Mouse (Mus musculus) hindbrain, embryonic 14.5 days (tissue): Measurements from ENCODE around the gene Gabbr2. TPM values are rescaled to one million over a fixed set of nuclear protein-coding genes. Genes with fewer than 3 reads are reported as not detected.

ENCODE experiments used
- ATAC-seq: fragments of 200-750 bp; cut with Nextera tagmentation; 2 replicates; pipeline ENCODE4 v1.8.0; 2017; ENCODE audit warnings: moderate number of reproducible peaks, mild to moderate bottlenecking, moderate TSS enrichment, moderate library complexity; ENCODE audit not compliant: low FRiP score
- DNase-seq: peaks from one replicate; pipeline ENCODE4 v3.0.0-alpha.2; 2015; ENCODE audit warnings: low spot score
- H3K27ac ChIP-seq: fragments of 300-500 bp; sonication (generic); 2 replicates; pipeline ENCODE4 v1.5.1; 2014; ENCODE audit warnings: mild to moderate bottlenecking, moderate library complexity
- H3K27me3 ChIP-seq: fragments of 300-500 bp; sonication (generic); 2 replicates; pipeline ENCODE4 v1.6.1; 2014; ENCODE audit warnings: mild to moderate bottlenecking, low read length, mixed read lengths; ENCODE audit not compliant: control insufficient read depth, insufficient read depth
- H3K36me3 ChIP-seq: fragments of 300-500 bp; sonication (generic); replicated peaks from 2 replicates; pipeline ENCODE4 v1.6.1; 2014; ENCODE audit not compliant: control insufficient read depth, insufficient read depth
- H3K4me1 ChIP-seq: fragments of 300-500 bp; sonication (generic); replicated peaks from 2 replicates; pipeline ENCODE4 v1.6.1; 2014; ENCODE audit warnings: antibody characterized with exemption, low read length, mixed read lengths; ENCODE audit not compliant: control insufficient read depth, insufficient read depth
- H3K4me2 ChIP-seq: fragments of 300-500 bp; sonication (generic); replicated peaks from 2 replicates; pipeline ENCODE4 v1.6.1; 2014; ENCODE audit warnings: mild to moderate bottlenecking, moderate library complexity
- H3K4me3 ChIP-seq: fragments of 300-500 bp; sonication (generic); replicated peaks from 2 replicates; pipeline ENCODE4 v1.5.1; 2014; ENCODE audit warnings: mild to moderate bottlenecking, low read length
- H3K9ac ChIP-seq: fragments of 300-500 bp; sonication (generic); 2 replicates; pipeline ENCODE4 v1.6.1; 2014
- H3K9me3 ChIP-seq: fragments of 300-500 bp; sonication (generic); 2 replicates; pipeline ENCODE4 v1.6.1; 2016; ENCODE audit warnings: low read length; ENCODE audit not compliant: control insufficient read depth
- WGBS: fragments of 180-500 bp; shearing (Covaris S2); extraction: QIAGEN DNeasy Blood & Tissue Kit; methylation state at CpG from one replicate; pipeline ENCODE4 v1.1.7; 2014; 5-methylcytosine and 5-hydroxymethylcytosine counted together
- polyA plus RNA-seq: library from polyadenylated mRNA; unstranded; fragments of >200 nt; fragmentation: Nextera tagmentation; extraction: Ambion mirVana; gene quantifications from 2 replicates; pipeline ENCODE4 v1.2.1, GENCODE M21; 2014

Gabbr2 gene
- polyA plus RNA-seq, 1 experiment from 2014 or later: 13.3 TPM

- no peak for ATAC-seq
- WGBS: 81% methylated on average over 9 of the region's 9 CpGs
- no peak for DNase-seq
Measured at GRCm38 (mm10) chr4:46792280-46793026, 199.2 kb downstream of the Gabbr2 start.

GRCm38 (mm10) chr4:46791268-46791951 lies 200.3 kb downstream of the Gabbr2 start:
- H3K36me3 ChIP-seq: 0 out of 2 replicates have a peak, but pooled peaks cover 3% of the 10 kb centered on the region
- H3K27ac ChIP-seq: no peak overlapping the region
- no peaks in the 10 kb centered on the region for H3K9me3 ChIP-seq
- H3K9ac ChIP-seq: no peak overlapping the region
- H3K4me2 ChIP-seq: no peak overlapping the region
- 0 out of 2 replicates have a peak, but pooled peaks cover 4% of the 10 kb centered on the region for H3K4me1 ChIP-seq
- DNase-seq (no peak), ATAC-seq (no peak)
- WGBS: 87% methylated on average over 14 of the region's 14 CpGs
- H3K27me3 ChIP-seq: no peaks in the 10 kb centered on the region
- no peak overlapping the region for H3K4me3 ChIP-seq

More at GRCm38 (mm10) chr4:46792280-46793026, 199.2 kb downstream of the Gabbr2 start:
- no peaks in the 10 kb centered on the region for H3K36me3 ChIP-seq
- no peak overlapping the region for H3K4me3 ChIP-seq
- H3K4me2 ChIP-seq: no peak overlapping the region
- H3K9me3 ChIP-seq: no peaks in the 10 kb centered on the region
- no peak overlapping the region for H3K27ac ChIP-seq
- H3K27me3 ChIP-seq: no peaks in the 10 kb centered on the region
- no peak overlapping the region for H3K9ac ChIP-seq
- H3K4me1 ChIP-seq: 0 out of 2 replicates have a peak, but pooled peaks cover 4% of the 10 kb centered on the region

DNA sequence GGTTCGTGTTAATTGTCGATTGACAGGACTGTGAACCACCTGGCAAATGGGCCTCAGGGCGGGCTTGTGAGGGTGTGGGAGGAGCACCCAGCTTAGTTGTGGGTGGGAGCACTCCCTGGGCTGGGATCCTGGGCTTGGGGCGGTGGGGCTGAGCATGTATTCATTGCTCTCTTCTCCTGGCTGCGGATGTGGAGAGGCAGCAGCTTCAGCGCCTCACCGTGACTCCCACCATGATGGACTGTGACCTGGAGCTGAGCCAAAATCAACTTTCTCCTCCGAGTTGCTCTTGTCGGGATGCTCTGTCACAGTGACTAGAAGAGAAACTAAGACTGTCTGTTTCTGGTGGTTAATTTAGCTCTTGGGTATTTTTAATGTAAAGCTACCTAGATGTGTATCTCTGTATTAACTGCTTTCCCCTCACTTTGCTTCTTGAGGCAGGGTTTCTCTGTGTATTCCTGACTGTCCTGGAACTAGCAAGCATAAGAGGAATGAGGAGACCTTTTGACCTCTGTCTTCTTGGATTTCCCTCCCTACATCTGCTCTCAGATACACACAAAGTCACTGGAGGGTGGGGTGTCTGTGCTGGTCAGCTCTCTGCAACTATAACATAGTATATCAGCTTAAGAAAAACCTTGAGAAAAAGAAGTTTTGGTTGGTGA lies 200.9 kb downstream of the Gabbr2 start:
- H3K27ac ChIP-seq: no peak overlapping the region
- no peaks in the 10 kb centered on the region for H3K27me3 ChIP-seq
- H3K9me3 ChIP-seq: no peaks in the 10 kb centered on the region
- H3K4me2 ChIP-seq: no peak overlapping the region
- H3K4me3 ChIP-seq: no peak overlapping the region
- WGBS: 60% methylated on average over 9 of the region's 9 CpGs
- no peak overlapping the region for H3K9ac ChIP-seq
- H3K36me3 ChIP-seq: 0 out of 2 replicates have a peak, but pooled peaks cover 3% of the 10 kb centered on the region
- 0 out of 2 replicates have a peak, but pooled peaks cover 4% of the 10 kb centered on the region for H3K4me1 ChIP-seq
- no peak; the same call in 1 of the 2 replicates for ATAC-seq
- DNase-seq: no peak

DNA sequence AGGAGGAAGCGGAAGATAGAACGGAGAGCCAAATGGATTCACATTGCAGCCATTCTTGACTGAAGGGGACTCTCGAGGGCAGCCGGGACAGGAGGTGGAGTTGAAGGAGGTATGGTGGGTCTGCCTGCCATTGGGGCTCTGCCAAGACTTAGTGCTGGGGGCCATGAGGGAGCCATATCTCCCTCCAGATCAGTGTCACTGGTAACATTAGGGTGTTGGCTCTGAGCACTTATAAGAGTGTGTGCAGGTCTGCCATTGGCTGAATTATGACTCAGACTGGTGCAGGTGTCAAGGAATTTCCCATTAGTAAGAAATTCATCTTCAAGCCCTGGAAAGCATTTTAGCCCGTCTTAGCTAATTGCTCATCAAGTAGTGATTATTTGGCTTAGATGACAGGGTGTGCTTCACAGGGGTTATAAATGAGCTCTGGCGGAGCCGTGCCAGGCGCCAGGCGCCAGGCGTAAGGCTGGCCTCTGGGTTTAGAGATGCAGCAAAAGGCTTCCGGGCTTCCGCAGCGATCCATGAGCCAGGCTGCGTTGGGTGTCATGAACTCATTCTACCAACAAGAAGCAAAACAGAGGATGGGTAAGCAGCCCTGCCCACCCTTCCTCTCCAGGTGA lies 207.1 kb downstream of the Gabbr2 start:
- Histone ChIP-seq H3K4me2 (no peak overlapping the region), H3K9me3 (no peaks in the 10 kb centered on the region), H3K4me3 (no peak overlapping the region), H3K4me1 (no peaks in the 10 kb centered on the region), H3K27ac (no peak overlapping the region), H3K9ac (no peak overlapping the region), H3K27me3 (no peaks in the 10 kb centered on the region), H3K36me3 (0 out of 2 replicates have a peak, but pooled peaks cover 3% of the 10 kb centered on the region)
- WGBS: 72% methylated on average over 14 of the region's 14 CpGs
- ATAC-seq (peak; percentile 62; the same call in 1 of the 2 replicates), DNase-seq (no peak)

GRCm38 (mm10) chr4:46781109-46781508 lies 210.6 kb downstream of the Gabbr2 start:
- Histone ChIP-seq H3K9me3 (no peaks in the 10 kb centered on the region), H3K4me3 (no peak overlapping the region), H3K4me2 (no peak overlapping the region), H3K27me3 (no peaks in the 10 kb centered on the region), H3K4me1 (no peaks in the 10 kb centered on the region), H3K27ac (no peak overlapping the region), H3K9ac (no peak overlapping the region), H3K36me3 (no peaks in the 10 kb centered on the region)
- DNase-seq (no peak), ATAC-seq (no peak)
- 68% methylated on average over 6 of the region's 6 CpGs for WGBS

DNA sequence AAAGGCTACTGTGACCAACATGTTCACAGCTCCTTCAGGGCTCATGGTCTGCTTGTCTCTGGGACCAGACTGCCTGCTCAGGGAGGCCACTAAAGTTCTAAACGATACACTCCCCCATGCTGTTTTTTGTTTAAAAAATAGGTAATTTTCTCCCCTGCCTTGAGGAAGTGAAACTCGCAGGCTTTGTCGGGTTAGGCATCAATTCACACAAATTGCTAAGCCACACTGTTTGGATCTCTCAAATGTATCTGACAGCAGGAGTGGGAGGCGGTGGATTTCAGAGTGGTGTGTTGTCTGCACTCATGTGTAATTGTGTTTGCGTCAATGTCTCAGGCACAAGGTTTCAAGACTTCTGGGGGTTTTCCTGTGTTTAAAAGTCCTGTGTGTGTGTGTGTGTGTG lies 215.7 kb downstream of the Gabbr2 start:
- Histone ChIP-seq H3K36me3 (no peaks in the 10 kb centered on the region), H3K4me1 (0 out of 2 replicates have a peak, but pooled peaks cover 3% of the 10 kb centered on the region), H3K9me3 (no peaks in the 10 kb centered on the region), H3K4me3 (no peak overlapping the region), H3K27ac (no peak overlapping the region), H3K9ac (no peak overlapping the region), H3K4me2 (no peak overlapping the region), H3K27me3 (no peaks in the 10 kb centered on the region)
- ATAC-seq: no peak
- 81% methylated on average over 5 of the region's 5 CpGs for WGBS
- no peak for DNase-seq

DNA sequence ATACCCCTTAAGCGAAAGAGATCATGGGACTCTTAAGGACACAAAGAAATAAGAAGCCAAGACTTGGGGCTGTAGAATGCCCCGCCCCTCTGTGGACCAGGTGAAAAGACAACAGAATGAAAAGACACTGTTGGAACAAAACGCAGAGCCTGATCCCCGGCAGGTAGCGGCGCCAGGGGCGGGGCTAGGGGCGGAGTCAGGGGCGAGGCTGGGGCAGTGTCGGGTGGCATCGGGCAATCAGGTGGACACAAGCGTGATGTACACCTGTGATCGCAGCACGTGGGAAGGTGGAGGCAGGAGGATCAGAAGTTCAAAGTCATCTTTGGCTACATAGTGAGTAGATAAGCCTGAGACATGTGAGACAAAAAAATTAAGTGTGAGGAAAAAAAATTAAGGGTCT lies 217.0 kb downstream of the Gabbr2 start:
- Histone ChIP-seq H3K4me2 (no peak overlapping the region), H3K36me3 (no peaks in the 10 kb centered on the region), H3K27me3 (no peaks in the 10 kb centered on the region), H3K9me3 (no peaks in the 10 kb centered on the region), H3K27ac (no peak overlapping the region), H3K4me3 (no peak overlapping the region), H3K4me1 (0 out of 2 replicates have a peak, but pooled peaks cover 3% of the 10 kb centered on the region), H3K9ac (no peak overlapping the region)
- WGBS: 21% methylated on average over 14 of the region's 14 CpGs
- ATAC-seq (no peak), DNase-seq (no peak)

- DNase-seq (no peak), ATAC-seq (no peak)
- H3K27ac ChIP-seq: no peak overlapping the region
- 94% methylated on average over 3 of the region's 3 CpGs for WGBS
- no peak overlapping the region for H3K9ac ChIP-seq
- no peak overlapping the region for H3K4me3 ChIP-seq
- H3K36me3 ChIP-seq: no peaks in the 10 kb centered on the region
- H3K4me1 ChIP-seq: 0 out of 2 replicates have a peak, but pooled peaks cover 3% of the 10 kb centered on the region
- H3K9me3 ChIP-seq: no peaks in the 10 kb centered on the region
- H3K27me3 ChIP-seq: no peaks in the 10 kb centered on the region
- no peak overlapping the region for H3K4me2 ChIP-seq
Measured at GRCm38 (mm10) chr4:46773243-46773642, 218.4 kb downstream of the Gabbr2 start.
